Mouse (Mus musculus): ENCODE measurements around the gene Hoxa3.

Hoxa3 gene

GRCm38 (mm10) chr6:52159164-52159761 lies 53.9 kb downstream of the Hoxa3 start:
- CTCF ChIA-PET, result no interaction called here

- CTCF ChIA-PET, result no interaction called here
These were observed 54.7 kb downstream of the Hoxa3 start, which contains the start of gene Hoxa1 for GRCm38 (mm10) chr6:52158276-52159051. TSS of gene Hoxa1 (minus strand) at chr6:52158317.

DNA sequence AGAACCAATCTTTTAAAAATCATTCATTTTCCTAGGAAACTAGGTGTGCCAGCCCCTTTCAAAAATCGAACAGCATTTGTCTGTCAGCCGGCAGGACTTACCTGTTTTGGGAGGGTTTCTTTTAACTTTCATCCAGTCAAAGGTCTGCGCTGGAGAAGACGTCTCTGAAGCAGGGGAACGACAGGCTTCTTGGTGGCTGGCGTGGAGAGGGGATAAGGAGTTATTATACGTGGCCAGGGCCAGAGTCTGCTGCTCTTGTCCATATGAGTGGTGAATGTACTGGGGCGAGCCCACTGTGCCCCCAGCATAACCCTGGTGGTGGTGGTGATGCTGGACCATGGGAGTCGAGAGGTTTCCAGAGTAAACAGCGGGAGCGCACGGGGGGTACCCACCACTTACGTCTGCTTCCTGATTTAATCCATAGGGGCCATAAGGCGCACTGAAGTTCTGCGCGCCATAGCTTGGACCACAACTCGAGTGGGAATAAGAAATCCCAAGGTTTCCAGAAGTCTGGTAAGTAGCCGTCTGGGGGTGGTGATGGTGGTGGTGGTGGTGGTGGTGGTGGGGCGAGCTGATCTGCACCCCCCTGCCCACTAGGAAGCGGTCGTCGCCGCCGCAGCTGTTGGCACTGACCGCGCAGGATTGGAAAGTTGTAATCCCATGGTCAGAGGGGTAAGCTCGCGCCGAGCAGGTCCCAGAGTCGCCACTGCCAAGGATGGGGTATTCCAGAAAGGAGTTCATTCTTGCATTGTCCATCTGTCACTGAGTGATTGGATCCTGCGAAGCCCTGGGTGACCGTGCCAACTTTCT lies 55.5 kb downstream of the Hoxa3 start:
- CTCF ChIA-PET, result no interaction called here

- CTCF ChIA-PET, result no interaction called here
These were observed 56.5 kb downstream of the Hoxa3 start for GRCm38 (mm10) chr6:52156551-52157200.

DNA sequence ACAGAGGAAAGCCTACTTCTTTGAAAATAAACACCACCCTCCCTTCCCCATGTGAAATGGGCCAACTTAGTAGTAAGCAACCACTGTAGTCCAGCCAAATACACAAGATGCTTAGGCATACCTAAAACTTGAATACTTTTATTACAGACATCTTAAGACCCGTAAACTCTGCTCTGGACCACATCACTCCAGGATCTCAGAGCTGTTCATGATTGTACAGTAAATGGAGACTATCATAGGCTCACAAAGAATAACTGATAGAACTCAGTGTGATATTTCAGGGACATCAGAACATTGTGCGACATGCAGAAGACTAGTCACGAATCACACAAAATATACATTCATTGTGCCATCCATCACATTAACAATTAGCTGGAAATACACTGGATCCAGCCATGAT lies 57.7 kb downstream of the Hoxa3 start:
- CTCF ChIA-PET, result no interaction called here

GRCm38 (mm10) chr6:52154044-52154443 lies 59.1 kb downstream of the Hoxa3 start:
- CTCF ChIA-PET, result no interaction called here

GRCm38 (mm10) chr6:52153270-52153669 lies 59.9 kb downstream of the Hoxa3 start:
- CTCF ChIA-PET, result no interaction called here

- CTCF ChIA-PET, result no interaction called here
These were observed 60.6 kb downstream of the Hoxa3 start for GRCm38 (mm10) chr6:52152226-52153193.

- CTCF ChIA-PET, result no interaction called here
These were observed 61.6 kb downstream of the Hoxa3 start for GRCm38 (mm10) chr6:52151571-52151970.

DNA sequence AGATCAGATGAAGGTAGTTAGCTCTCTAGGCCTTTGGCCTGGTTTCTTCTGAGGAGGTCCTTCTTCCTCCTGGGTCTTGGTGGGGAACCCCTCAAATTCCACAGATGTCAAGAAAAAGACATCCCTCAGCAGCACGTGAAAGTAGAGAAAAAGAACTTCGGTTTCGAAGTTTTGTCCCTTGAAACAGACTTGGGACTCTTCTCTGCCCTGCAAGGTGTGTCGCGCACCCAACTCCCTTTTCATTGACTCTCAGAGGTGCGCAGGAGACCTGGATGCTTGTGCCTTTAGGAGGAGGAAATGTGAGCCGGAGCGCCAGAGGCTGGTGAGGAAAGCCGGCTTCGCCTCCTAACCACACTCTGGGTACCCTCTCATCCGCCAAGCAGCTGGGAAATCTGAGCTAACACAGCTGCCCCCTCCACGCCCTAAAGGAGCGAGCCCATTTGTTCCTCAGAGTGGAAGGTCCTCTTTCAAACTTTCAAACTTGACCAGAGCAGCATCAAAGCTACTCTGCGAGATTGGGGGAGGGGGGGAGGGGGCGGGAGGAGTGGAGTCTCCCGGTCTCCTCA lies 62.7 kb downstream of the Hoxa3 start:
- CTCF ChIA-PET, result no interaction called here

- CTCF ChIA-PET, result no interaction called here
These were observed 74.0 kb downstream of the Hoxa3 start for GRCm38 (mm10) chr6:52139115-52139514.

DNA sequence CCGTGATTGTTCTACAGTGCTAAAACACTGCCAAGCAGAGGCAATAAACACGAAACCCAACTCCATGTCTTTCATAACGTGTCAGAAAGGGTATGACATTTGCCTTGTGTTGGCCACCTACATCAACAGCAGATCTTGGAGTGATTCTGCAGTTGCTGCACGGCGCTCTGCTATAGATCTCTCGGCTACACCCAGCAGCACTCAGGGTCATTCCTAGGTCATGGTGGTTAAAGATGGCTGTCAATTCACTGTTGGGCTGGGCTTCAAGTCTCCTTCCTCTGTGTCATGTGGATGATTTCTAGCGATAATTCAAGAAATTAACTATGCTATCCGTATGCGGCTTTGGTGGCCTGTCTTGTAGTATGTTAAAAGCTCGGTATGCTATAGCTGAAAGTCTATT lies 74.6 kb downstream of the Hoxa3 start:
- CTCF ChIA-PET, result interaction anchor here (0.7 kb wide), 1 partner anchor 1330 kb away, joined by 6 read pairs; no protein-coding TSS in a partner anchor

DNA sequence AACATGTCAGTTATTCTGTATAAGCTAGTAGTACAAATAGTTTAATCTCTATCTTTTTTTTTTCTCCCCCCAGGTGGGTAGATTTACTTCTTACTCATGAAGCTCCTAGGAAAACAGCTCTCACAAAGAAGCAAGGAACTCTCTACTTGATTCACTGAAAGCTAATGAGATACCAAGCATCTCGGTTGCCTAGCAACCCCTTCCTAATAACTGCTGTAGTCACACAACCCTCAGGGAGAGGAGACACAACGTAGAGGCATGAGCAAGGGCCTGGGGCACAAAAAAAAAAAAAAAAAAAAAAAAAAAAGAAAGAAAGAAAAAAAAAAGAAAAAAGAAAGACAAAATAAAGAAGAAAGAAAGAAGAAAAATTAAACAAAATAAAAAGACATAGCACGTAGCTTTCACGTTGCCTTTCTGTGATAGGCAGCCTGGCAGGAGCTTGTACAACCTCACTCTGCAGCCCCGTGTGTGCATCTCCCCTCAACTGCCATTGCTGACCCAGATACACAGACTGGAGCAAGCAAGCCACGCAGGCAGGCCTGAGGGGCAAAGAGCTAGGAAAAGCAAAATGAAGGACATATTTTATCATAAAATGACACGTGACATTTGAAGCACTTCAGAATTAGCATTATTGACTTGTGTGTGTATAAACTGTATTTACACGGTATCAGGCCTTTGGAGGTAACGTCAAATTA lies 75.1 kb downstream of the Hoxa3 start:
- CTCF ChIA-PET, result interaction anchor here (0.7 kb wide), 1 partner anchor 1330 kb away, joined by 6 read pairs; no protein-coding TSS in a partner anchor

- CTCF ChIA-PET, result no interaction called here
These were observed 89.5 kb downstream of the Hoxa3 start for GRCm38 (mm10) chr6:52123673-52124072.

- CTCF ChIA-PET, result no interaction called here
These were observed 92.0 kb downstream of the Hoxa3 start for GRCm38 (mm10) chr6:52121173-52121572.
